Mouse (Mus musculus): Measurements from ENCODE around the gene Neurog3. TPM values are rescaled to one million over a fixed set of nuclear protein-coding genes. Genes with fewer than 3 reads are reported as not detected.

The Neurog3 gene
- polyA plus RNA-seq, 1 experiment from 2014 or later, result 5.2 TPM

Other genes with a start within 250 kb of the Neurog3 start
- gene Col13a1, start 154.0 kb upstream of the Neurog3 start, polyA plus RNA-seq (2015; fragmentation: Nextera tagmentation; extraction: Ambion mirVana), result 2.2 and 4.0 TPM in 2 replicates
- gene Fam241b, start 10.8 kb downstream of the Neurog3 start, polyA plus RNA-seq (2015; fragmentation: Nextera tagmentation; extraction: Ambion mirVana), result 18.0 and 21.6 TPM in 2 replicates
- gene Tspan15, start 98.2 kb downstream of the Neurog3 start, polyA plus RNA-seq (2015; fragmentation: Nextera tagmentation; extraction: Ambion mirVana), result 65.5 and 80.3 TPM in 2 replicates
- gene Tacr2, start 119.3 kb downstream of the Neurog3 start, polyA plus RNA-seq (2015; fragmentation: Nextera tagmentation; extraction: Ambion mirVana), result 1.4 and 1.6 TPM in 2 replicates
- gene Hk1, start 246.8 kb downstream of the Neurog3 start, polyA plus RNA-seq (2015; fragmentation: Nextera tagmentation; extraction: Ambion mirVana), result 55.0 and 67.0 TPM in 2 replicates